ENCODE assay signal across 18 mouse cellular contexts in genomic region chr6:14736017-14736416, GRCm38 (mm10). TPM values are rescaled to one million over a fixed set of nuclear protein-coding genes. Genes with fewer than 3 reads are reported as not detected.
A peak's percentile ranks its signal among the peaks of the same experiment; 100 is the strongest.
DNase-seq lines count a peak whose midpoint lies in the region; ATAC-seq and TF ChIP-seq lines count a peak whose summit lies in the region.
"Had no signal": no experiment of that assay in that cellular context is flagged by ENCODE, and none has a peak within 500 bp of the region (broad histone marks: within the 10 kb centered on the region; RNA-seq: fewer than 3 reads in every experiment).

No protein-coding gene starts in this region.

- H3K36me3 ChIP-seq in forebrain, embryonic 14.5 days (ENCODE audit: control insufficient read depth, insufficient read depth, low read length) = no peaks in the 10 kb centered on the region
- H3K36me3 ChIP-seq in forebrain, embryonic 11.5 days (ENCODE audit: control insufficient read depth, insufficient read depth, low read length) = no peaks in the 10 kb centered on the region
- H3K36me3 ChIP-seq in forebrain, postnatal 0 days (ENCODE audit: insufficient read depth) = no peaks in the 10 kb centered on the region
- no peaks in the 10 kb centered on the region for H3K36me3 ChIP-seq in forebrain, embryonic 15.5 days
- H3K36me3 ChIP-seq: embryonic facial prominence, embryonic 10.5 days; embryonic facial prominence, embryonic 12.5 days had no signal

- H3K4me1 ChIP-seq in forebrain, embryonic 14.5 days (ENCODE audit: control insufficient read depth, insufficient read depth, low read length) = no peaks in the 10 kb centered on the region
- H3K4me1 ChIP-seq in forebrain, embryonic 11.5 days (replicated peaks; ENCODE audit: control insufficient read depth, insufficient read depth, low read length) = no peaks in the 10 kb centered on the region
- H3K4me1 ChIP-seq in forebrain, postnatal 0 days (ENCODE audit: insufficient read depth) = no peaks in the 10 kb centered on the region
- H3K4me1 ChIP-seq in forebrain, embryonic 15.5 days = no peaks in the 10 kb centered on the region
- H3K4me1 ChIP-seq: embryonic facial prominence, embryonic 10.5 days; embryonic facial prominence, embryonic 12.5 days had no signal

- H3K9me3 ChIP-seq in forebrain, embryonic 14.5 days (replicated peaks; ENCODE audit: control insufficient read depth, low read length) = no peaks in the 10 kb centered on the region
- H3K9me3 ChIP-seq in forebrain, embryonic 11.5 days (ENCODE audit: control insufficient read depth, low read length) = no peaks in the 10 kb centered on the region
- H3K9me3 ChIP-seq in forebrain, postnatal 0 days (ENCODE audit: low read length) = no peaks in the 10 kb centered on the region
- H3K9me3 ChIP-seq in forebrain, embryonic 15.5 days = no peaks in the 10 kb centered on the region
- H3K9me3 ChIP-seq: embryonic facial prominence, embryonic 10.5 days; embryonic facial prominence, embryonic 12.5 days had no signal

- peak; percentile 30 for DNase-seq in forebrain, embryonic 14.5 days (ENCODE audit: low spot score)
- DNase-seq in forebrain, embryonic 11.5 days (ENCODE audit: low spot score) = no peak
- DNase-seq in forebrain, postnatal 0 days = no peak
- no peak for DNase-seq in gastrocnemius, postnatal 36 days
- DNase-seq: adrenal gland, adult 2 months; adrenal gland, postnatal 10 days; adrenal gland, postnatal 25 days; cerebellum, adult 11-12 months; cerebellum, adult 2 months; cerebellum, adult 9-10 months; cerebellum, postnatal 10 days; cerebellum, postnatal 25 days had no signal

- H3K9ac ChIP-seq in forebrain, embryonic 14.5 days (ENCODE audit: low read length) = no peak overlapping the region
- no peak overlapping the region for H3K9ac ChIP-seq in forebrain, embryonic 11.5 days (ENCODE audit: low read length)
- no peak overlapping the region for H3K9ac ChIP-seq in forebrain, postnatal 0 days
- no peak overlapping the region for H3K9ac ChIP-seq in forebrain, embryonic 15.5 days (replicated peaks)
- H3K9ac ChIP-seq: embryonic facial prominence, embryonic 12.5 days had no signal

- H3K27ac ChIP-seq in forebrain, embryonic 14.5 days (ENCODE audit: low read depth, low read length) = no peak overlapping the region
- no peak overlapping the region for H3K27ac ChIP-seq in forebrain, embryonic 11.5 days (ENCODE audit: low read depth, low read length)
- no peak overlapping the region for H3K27ac ChIP-seq in forebrain, postnatal 0 days (ENCODE audit: low read depth, low read length)
- H3K27ac ChIP-seq in forebrain, embryonic 15.5 days (replicated peaks) = no peak overlapping the region
- H3K27ac ChIP-seq: embryonic facial prominence, embryonic 10.5 days; embryonic facial prominence, embryonic 12.5 days had no signal

- intact Hi-C loops in gastrocnemius, postnatal 36 days (cut with DNase I) = no loop called here

- H3K27me3 ChIP-seq in forebrain, embryonic 14.5 days (replicated peaks; ENCODE audit: control insufficient read depth, insufficient read depth, low read length) = no peaks in the 10 kb centered on the region
- H3K27me3 ChIP-seq in forebrain, embryonic 11.5 days (ENCODE audit: control insufficient read depth, insufficient read depth, low read length) = no peaks in the 10 kb centered on the region
- no peaks in the 10 kb centered on the region for H3K27me3 ChIP-seq in forebrain, postnatal 0 days (ENCODE audit: insufficient read depth, low read length)
- H3K27me3 ChIP-seq in forebrain, embryonic 15.5 days = no peaks in the 10 kb centered on the region
- H3K27me3 ChIP-seq: embryonic facial prominence, embryonic 12.5 days had no signal

- WGBS in forebrain, embryonic 14.5 days = 59% methylated on average over 2 of the region's 2 CpGs
- 79% methylated on average over 2 of the region's 2 CpGs for WGBS in forebrain, embryonic 11.5 days
- WGBS in forebrain, postnatal 0 days = 55% methylated on average over 2 of the region's 2 CpGs
- WGBS in forebrain, embryonic 15.5 days = 50% methylated on average over 2 of the region's 2 CpGs

- no peak overlapping the region for H3K4me2 ChIP-seq in forebrain, embryonic 14.5 days (ENCODE audit: low read length)
- H3K4me2 ChIP-seq in forebrain, embryonic 11.5 days (ENCODE audit: low read depth, low read length, severe bottlenecking) = no peak overlapping the region
- no peak overlapping the region for H3K4me2 ChIP-seq in forebrain, postnatal 0 days (ENCODE audit: low read depth)
- H3K4me2 ChIP-seq in forebrain, embryonic 15.5 days (replicated peaks) = no peak overlapping the region
- H3K4me2 ChIP-seq: embryonic facial prominence, embryonic 12.5 days had no signal

- no peak overlapping the region for H3K4me3 ChIP-seq in forebrain, embryonic 14.5 days (ENCODE audit: low read depth, low read length)
- H3K4me3 ChIP-seq in forebrain, embryonic 11.5 days (ENCODE audit: low read depth, low read length) = no peak overlapping the region
- H3K4me3 ChIP-seq in forebrain, postnatal 0 days (ENCODE audit: low read depth, low read length) = no peak overlapping the region
- no peak overlapping the region for H3K4me3 ChIP-seq in forebrain, embryonic 15.5 days
- H3K4me3 ChIP-seq: embryonic facial prominence, embryonic 10.5 days; embryonic facial prominence, embryonic 12.5 days had no signal

- no peak for ATAC-seq in forebrain, embryonic 14.5 days
- ATAC-seq in forebrain, embryonic 11.5 days (replicated peaks; ENCODE audit: low FRiP score) = no peak
- peak; percentile 59; the same call in 1 of the 2 replicates for ATAC-seq in forebrain, postnatal 0 days
- ATAC-seq in forebrain, embryonic 15.5 days (replicated peaks) = no peak

- no peak for TF ChIP-seq CTCF in forebrain, postnatal 0 days (IDR thresholded peaks at IDR 0.05; ENCODE audit: low read depth)

RNA-seq across cellular contexts. Expression of gene Ppp1r3a, which starts 19.1 kb away (rescaled TPM):
- not detected in 2 replicates for polyA plus RNA-seq in forebrain, embryonic 14.5 days (2014; fragmentation: Nextera tagmentation; extraction: Ambion mirVana)
- polyA plus RNA-seq in forebrain, embryonic 11.5 days (2014; fragmentation: Nextera tagmentation; extraction: Ambion mirVana) = not detected in 2 replicates
- 0.05 TPM in 1 of 2 replicates, not detected in the other for total RNA-seq in forebrain, postnatal 0 days (2014; rRNA removed)
- not detected in 2 replicates for polyA plus RNA-seq in forebrain, postnatal 0 days (2015; fragmentation: Nextera tagmentation; extraction: Ambion mirVana)
- polyA plus RNA-seq in forebrain, embryonic 15.5 days (2015; fragmentation: Nextera tagmentation; extraction: Ambion mirVana) = 0.04 TPM in 1 of 2 replicates, not detected in the other
- total RNA-seq in gastrocnemius, postnatal 36 days (2021) = 100 to 1,000 TPM; 175 to 229 TPM
- total RNA-seq: adrenal gland, postnatal 25 days; ES-E14; MEL had no signal
- polyA plus RNA-seq: adrenal gland, adult 2 months; C2C12 had no signal
